Mouse (Mus musculus) left cerebral cortex, adult 8-10 months (tissue): ENCODE results near the gene Med15. TPM values are rescaled to one million over a fixed set of nuclear protein-coding genes. Genes with fewer than 3 reads are reported as not detected.
"Not testable (repeated sequence)": the region's sequence is repeated elsewhere in the genome, so short reads cannot be mapped to it uniquely, and the experiment has no call there.

ENCODE experiments used
- DNase-seq, 2 experiments: peaks; one replicate each; pipeline ENCODE4 v3.0.0; 2022; ENCODE audit warnings: low spot score in 2 of 2
- total RNA-seq, 4 experiments: library from RNA; stranded (reverse); gene quantifications; 2 replicates each; pipeline ENCODE4 v1.2.4; 2022

The Med15 gene
- total RNA-seq: 10 to 100 TPM; 66.4 to 74.0 (median 69.3) TPM

GRCm38 (mm10) chr16:17732841-17733340, at the start of gene Med15:
Med15 (minus strand) TSS chr16:17732891.
- no peak for DNase-seq

- no peak for DNase-seq
These were observed 47.0 kb upstream of the Med15 start for GRCm38 (mm10) chr16:17779692-17780091.

GRCm38 (mm10) chr16:17778223-17778622, 45.5 kb upstream of the Med15 start:
- no peak for DNase-seq

GRCm38 (mm10) chr16:17776828-17777227, 44.1 kb upstream of the Med15 start:
- DNase-seq: no peak

- DNase-seq: no peak
These were observed 38.6 kb upstream of the Med15 start for GRCm38 (mm10) chr16:17771117-17771865.

- DNase-seq: peak in 1 of 2 experiments; percentile 23
These were observed 36.1 kb upstream of the Med15 start for GRCm38 (mm10) chr16:17768834-17769233.

- DNase-seq: no peak
These were observed 31.4 kb upstream of the Med15 start for GRCm38 (mm10) chr16:17764108-17764511.

- no peak for DNase-seq
These were observed 28.4 kb upstream of the Med15 start for GRCm38 (mm10) chr16:17761074-17761473.

- no peak for DNase-seq
These were observed 28.0 kb upstream of the Med15 start for GRCm38 (mm10) chr16:17760657-17761056.

GRCm38 (mm10) chr16:17759813-17760321, 27.2 kb upstream of the Med15 start:
- peak in 1 of 2 experiments; percentile 35 for DNase-seq

GRCm38 (mm10) chr16:17759344-17759773, 26.7 kb upstream of the Med15 start, which contains the start of gene Klhl22:
Klhl22 (plus strand) TSS chr16:17759618.
- DNase-seq: peak; percentile 74 to 80

GRCm38 (mm10) chr16:17758902-17759301, 26.2 kb upstream of the Med15 start:
- DNase-seq: no peak

- DNase-seq: no peak
These were observed 25.1 kb upstream of the Med15 start for GRCm38 (mm10) chr16:17757756-17758155.

- no peak for DNase-seq
These were observed 21.0 kb upstream of the Med15 start for GRCm38 (mm10) chr16:17753686-17754085.

- no peak for DNase-seq
These were observed 20.3 kb upstream of the Med15 start for GRCm38 (mm10) chr16:17753001-17753400.

- no peak for DNase-seq
These were observed 12.4 kb upstream of the Med15 start for GRCm38 (mm10) chr16:17745067-17745466.

- no peak for DNase-seq
These were observed 11.8 kb upstream of the Med15 start for GRCm38 (mm10) chr16:17744536-17744935.

- DNase-seq: no peak
These were observed 10.6 kb upstream of the Med15 start for GRCm38 (mm10) chr16:17743279-17743678.

GRCm38 (mm10) chr16:17742810-17743209, 10.1 kb upstream of the Med15 start:
- no peak for DNase-seq

- DNase-seq: no peak
These were observed 7.4 kb upstream of the Med15 start for GRCm38 (mm10) chr16:17740080-17740479.

- DNase-seq: no peak
These were observed 3.5 kb upstream of the Med15 start for GRCm38 (mm10) chr16:17736156-17736555.

- not testable (repeated sequence) for DNase-seq
These were observed 2.2 kb upstream of the Med15 start for GRCm38 (mm10) chr16:17734872-17735271.

- DNase-seq: no peak
These were observed 955 bp upstream of the Med15 start for GRCm38 (mm10) chr16:17733646-17734045.
